Mouse (Mus musculus) kidney, adult 9 months (tissue): ENCODE measurements around the gene Tdpoz2.
"Not testable (repeated sequence)": the region's sequence is repeated elsewhere in the genome, so short reads cannot be mapped to it uniquely, and the experiment has no call there.

Source experiments
- DNase-seq: peaks from one replicate; pipeline ENCODE4 v3.0.0; 2022

Tdpoz2 gene

GRCm38 (mm10) chr3:93652586-93652985, at the start of gene Tdpoz2:
Gene Tdpoz2 (minus strand): TSS chr3:93652686.
- no peak for DNase-seq

GRCm38 (mm10) chr3:93692970-93693369, 40.5 kb upstream of the Tdpoz2 start, which contains the start of gene Gm37596:
Gene Gm37596 (minus strand): TSS chr3:93693070.
- DNase-seq, result not testable (repeated sequence)

- not testable (repeated sequence) for DNase-seq
Measured at GRCm38 (mm10) chr3:93676210-93676609, 23.7 kb upstream of the Tdpoz2 start, which contains the start of gene Tdpoz1. Gene Tdpoz1 (minus strand): TSS chr3:93676310.

- not testable (repeated sequence) for DNase-seq
Measured at GRCm38 (mm10) chr3:93670805-93671503, 18.5 kb upstream of the Tdpoz2 start.

GRCm38 (mm10) chr3:93654260-93654659, 1.8 kb upstream of the Tdpoz2 start:
- no peak for DNase-seq

- not testable (repeated sequence) for DNase-seq
Measured at GRCm38 (mm10) chr3:93630917-93631714, 21.4 kb downstream of the Tdpoz2 start.

- not testable (repeated sequence) for DNase-seq
Measured at GRCm38 (mm10) chr3:93608970-93609369, 43.5 kb downstream of the Tdpoz2 start.

GRCm38 (mm10) chr3:93601903-93602302, 50.6 kb downstream of the Tdpoz2 start:
- DNase-seq, result peak; percentile 71
